Mouse (Mus musculus): ENCODE measurements around the gene Sh3bp5l. TPM values are rescaled to one million over a fixed set of nuclear protein-coding genes. Genes with fewer than 3 reads are reported as not detected.
"Not testable (repeated sequence)": the region's sequence is repeated elsewhere in the genome, so short reads cannot be mapped to it uniquely, and the experiment has no call there.

Sh3bp5l gene
- polyA plus RNA-seq, 1 experiment from 2014 or later, result 34.6 TPM

DNA sequence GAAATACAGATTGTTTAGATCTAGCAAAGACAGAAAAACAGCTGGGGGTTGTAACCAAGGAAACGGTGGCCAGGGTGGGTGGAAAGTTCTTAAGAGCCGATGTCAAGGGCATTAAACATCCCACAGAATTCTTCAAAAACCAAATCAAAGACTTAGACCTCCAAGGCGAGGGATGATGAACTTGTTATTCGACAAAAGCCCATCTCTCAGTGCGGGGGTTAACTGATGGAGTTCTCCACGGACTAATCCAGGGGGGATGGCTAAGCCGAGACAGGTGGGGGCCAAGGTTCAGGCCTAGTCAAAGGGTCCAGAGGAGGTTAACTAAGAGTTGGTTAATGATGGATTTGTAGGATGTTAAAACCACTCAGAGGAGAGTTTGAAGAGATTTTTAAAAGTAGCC lies 26.9 kb upstream of the Sh3bp5l start:
- Histone ChIP-seq H3K4me1 (peaks cover 24% of the 10 kb centered on the region), H3K27ac (peak overlapping the region; percentile 51; the same call in 1 of the 2 replicates), H3K4me3 (peak overlapping the region; percentile 24), H3K4me2 (peak overlapping the region; percentile 60), H3K9ac (no peak overlapping the region), H3K27me3 (no peaks in the 10 kb centered on the region), H3K36me3 (no peaks in the 10 kb centered on the region), H3K9me3 (no peaks in the 10 kb centered on the region)
- 17% methylated on average over 7 of the region's 7 CpGs for WGBS
- ATAC-seq (ENCODE audit: insufficient number of reproducible peaks, insufficient read depth, low FRiP score, low TSS enrichment, low read depth), result no peak

- not testable (repeated sequence) for H3K36me3 ChIP-seq; H3K4me2 ChIP-seq; H3K9me3 ChIP-seq; H3K27me3 ChIP-seq; H3K27ac ChIP-seq; ATAC-seq (ENCODE audit: insufficient number of reproducible peaks, insufficient read depth, low FRiP score, low TSS enrichment, low read depth); H3K4me3 ChIP-seq; H3K9ac ChIP-seq
- WGBS, result 96% methylated on average over 8 of the region's 8 CpGs
- H3K4me1 ChIP-seq, result peaks cover 24% of the 10 kb centered on the region
These were observed 25.2 kb upstream of the Sh3bp5l start for GRCm38 (mm10) chr11:58305299-58305698.

- peak; percentile 56 for ATAC-seq (ENCODE audit: insufficient number of reproducible peaks, insufficient read depth, low FRiP score, low TSS enrichment, low read depth)
- Histone ChIP-seq H3K36me3 (peaks cover 10% of the 10 kb centered on the region; the same call in 1 of the 2 replicates), H3K4me3 (peak within 1 kb of the TSS; percentile 57), H3K27me3 (no peaks in the 10 kb centered on the region), H3K9ac (peak within 1 kb of the TSS; percentile 84), H3K4me1 (peaks cover 15% of the 10 kb centered on the region), H3K4me2 (peak within 1 kb of the TSS; percentile 91), H3K27ac (peak within 1 kb of the TSS; percentile 87), H3K9me3 (no peaks in the 10 kb centered on the region)
- under 1% methylated on average over 34 of the region's 34 CpGs for WGBS
These were observed 23.6 kb upstream of the Sh3bp5l start, which contains the start of gene Zfp692 for GRCm38 (mm10) chr11:58306860-58307308. Gene Zfp692 (plus strand): TSS chr11:58307069.

DNA sequence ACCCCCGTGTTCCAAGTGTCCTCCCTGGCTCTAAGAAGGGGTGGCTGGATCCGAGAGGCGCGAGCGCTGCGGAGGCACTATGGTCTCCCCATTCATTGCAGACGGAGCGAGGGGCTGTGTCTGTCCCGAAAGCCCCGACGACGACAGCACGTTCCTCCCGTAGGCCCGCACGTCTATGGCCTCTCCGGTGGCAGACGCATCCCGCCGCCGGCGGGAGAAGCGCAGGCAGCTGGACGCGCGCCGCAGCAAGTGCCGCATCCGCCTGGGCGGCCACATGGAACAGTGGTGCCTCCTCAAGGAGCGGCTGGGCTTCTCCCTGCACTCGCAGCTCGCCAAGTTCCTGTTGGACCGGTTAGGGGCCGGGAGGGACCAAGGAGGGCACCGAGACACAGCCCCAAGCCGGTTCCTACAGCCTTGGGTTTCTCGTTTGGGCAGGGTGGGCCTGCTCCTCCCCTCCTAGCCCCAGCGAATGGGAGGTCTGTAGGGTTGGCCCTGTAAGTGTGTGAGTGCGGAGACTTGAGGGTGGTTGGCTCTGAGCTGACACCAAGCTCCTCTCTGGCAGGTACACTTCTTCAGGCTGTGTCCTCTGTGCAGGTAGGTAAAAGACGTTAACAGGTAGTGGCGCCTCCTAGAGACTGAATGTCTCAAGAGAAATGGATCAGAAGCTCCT lies 23.0 kb upstream of the Sh3bp5l start:
- H3K36me3 ChIP-seq, result peaks cover 12% of the 10 kb centered on the region; the same call in 1 of the 2 replicates
- peak overlapping the region; percentile 91 for H3K4me2 ChIP-seq
- ATAC-seq (ENCODE audit: insufficient number of reproducible peaks, insufficient read depth, low FRiP score, low TSS enrichment, low read depth), result peak; percentile 57
- no peaks in the 10 kb centered on the region for H3K9me3 ChIP-seq
- H3K27ac ChIP-seq, result peak overlapping the region; percentile 87
- H3K4me1 ChIP-seq, result peaks cover 15% of the 10 kb centered on the region
- H3K4me3 ChIP-seq, result peak overlapping the region; percentile 57
- H3K9ac ChIP-seq, result peak overlapping the region; percentile 84
- H3K27me3 ChIP-seq, result no peaks in the 10 kb centered on the region
- 0% methylated on average over 42 of the region's 42 CpGs for WGBS

GRCm38 (mm10) chr11:58308661-58309060 lies 21.9 kb upstream of the Sh3bp5l start:
- 93% methylated on average over 9 of the region's 9 CpGs for WGBS
- H3K4me1 ChIP-seq, result peaks cover 13% of the 10 kb centered on the region
- H3K4me2 ChIP-seq, result no peak overlapping the region
- no peaks in the 10 kb centered on the region for H3K9me3 ChIP-seq
- H3K27me3 ChIP-seq, result no peaks in the 10 kb centered on the region
- H3K27ac ChIP-seq, result no peak overlapping the region
- ATAC-seq (ENCODE audit: insufficient number of reproducible peaks, insufficient read depth, low FRiP score, low TSS enrichment, low read depth), result no peak
- H3K36me3 ChIP-seq, result peaks cover 12% of the 10 kb centered on the region; the same call in 1 of the 2 replicates
- no peak overlapping the region for H3K4me3 ChIP-seq
- no peak overlapping the region for H3K9ac ChIP-seq

DNA sequence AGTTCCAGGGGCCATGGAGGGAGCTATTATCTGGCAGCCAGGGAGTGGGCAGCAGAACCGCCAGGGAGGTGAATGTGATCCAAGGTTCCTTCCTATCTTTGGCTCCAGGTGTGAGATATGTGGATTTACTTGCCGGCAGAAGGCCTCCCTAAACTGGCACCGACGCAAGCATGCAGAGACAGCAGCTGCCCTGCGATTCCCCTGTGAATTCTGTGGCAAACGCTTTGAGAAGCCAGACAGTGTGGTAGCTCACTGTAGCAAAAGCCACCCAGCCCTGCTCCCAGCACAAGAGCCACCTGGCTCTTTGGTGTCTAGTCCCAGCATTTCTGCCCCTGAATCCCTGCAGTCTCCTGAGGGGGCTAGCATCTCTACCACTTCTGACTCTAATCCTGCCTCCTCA lies 16.5 kb upstream of the Sh3bp5l start:
- WGBS, result 82% methylated on average over 6 of the region's 6 CpGs
- Histone ChIP-seq H3K36me3 (peaks cover 58% of the 10 kb centered on the region), H3K9me3 (no peaks in the 10 kb centered on the region), H3K4me3 (no peak overlapping the region), H3K4me2 (no peak overlapping the region), H3K4me1 (no peaks in the 10 kb centered on the region), H3K27ac (no peak overlapping the region), H3K27me3 (no peaks in the 10 kb centered on the region), H3K9ac (no peak overlapping the region)
- no peak for ATAC-seq (ENCODE audit: insufficient number of reproducible peaks, insufficient read depth, low FRiP score, low TSS enrichment, low read depth)

DNA sequence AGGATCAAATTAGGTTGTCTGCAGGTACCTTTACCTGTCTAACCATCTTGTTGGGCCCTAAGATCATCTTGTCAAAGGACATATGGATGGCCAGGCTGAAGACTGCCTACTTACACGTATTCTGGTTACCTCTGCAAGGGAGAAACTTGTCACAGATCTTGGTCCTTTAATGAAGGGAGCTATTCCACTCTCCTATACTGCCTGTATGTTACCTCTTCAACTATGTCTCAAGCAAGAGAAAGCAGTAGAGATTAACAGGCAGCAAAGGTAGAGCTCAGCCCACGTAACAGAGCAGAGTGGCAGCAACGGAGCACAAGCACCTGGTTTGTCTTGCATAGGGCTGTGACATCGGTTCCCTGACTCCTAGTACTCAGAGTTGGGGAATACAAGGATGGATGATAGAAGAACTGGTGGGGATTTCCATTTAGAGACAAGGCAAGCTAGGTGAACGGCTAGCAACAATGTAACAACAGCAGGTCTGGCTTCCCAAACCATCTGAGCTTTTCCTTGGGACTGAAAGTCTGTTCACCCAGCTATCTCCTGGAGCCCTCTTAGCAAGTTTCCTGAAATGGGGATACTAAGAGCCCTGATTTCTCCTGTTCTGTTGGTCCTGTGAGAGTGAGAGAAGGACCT lies 14.9 kb upstream of the Sh3bp5l start:
- Histone ChIP-seq H3K27me3 (no peaks in the 10 kb centered on the region), H3K27ac (no peak overlapping the region), H3K36me3 (peaks cover 59% of the 10 kb centered on the region), H3K4me2 (no peak overlapping the region), H3K9ac (no peak overlapping the region), H3K4me3 (no peak overlapping the region), H3K4me1 (no peaks in the 10 kb centered on the region), H3K9me3 (no peaks in the 10 kb centered on the region)
- WGBS, result 91% methylated on average over 5 of the region's 5 CpGs
- no peak for ATAC-seq (ENCODE audit: insufficient number of reproducible peaks, insufficient read depth, low FRiP score, low TSS enrichment, low read depth)

- Histone ChIP-seq H3K9me3 (no peaks in the 10 kb centered on the region), H3K4me1 (peaks cover under 1% of the 10 kb centered on the region; the same call in 1 of the 2 replicates), H3K4me3 (no peak overlapping the region), H3K9ac (no peak overlapping the region), H3K27ac (no peak overlapping the region), H3K4me2 (no peak overlapping the region), H3K36me3 (peaks cover 56% of the 10 kb centered on the region), H3K27me3 (no peaks in the 10 kb centered on the region)
- 0 out of 2 replicates have a peak, but pooled peaks have one; percentile 34 for ATAC-seq (ENCODE audit: insufficient number of reproducible peaks, insufficient read depth, low FRiP score, low TSS enrichment, low read depth)
- 86% methylated on average over 17 of the region's 17 CpGs for WGBS
These were observed 14.2 kb upstream of the Sh3bp5l start for GRCm38 (mm10) chr11:58316344-58316743.

- Histone ChIP-seq H3K36me3 (peaks cover 52% of the 10 kb centered on the region), H3K4me3 (no peak overlapping the region)
These were observed 13.6 kb upstream of the Sh3bp5l start for GRCm38 (mm10) chr11:58316768-58317390.

DNA sequence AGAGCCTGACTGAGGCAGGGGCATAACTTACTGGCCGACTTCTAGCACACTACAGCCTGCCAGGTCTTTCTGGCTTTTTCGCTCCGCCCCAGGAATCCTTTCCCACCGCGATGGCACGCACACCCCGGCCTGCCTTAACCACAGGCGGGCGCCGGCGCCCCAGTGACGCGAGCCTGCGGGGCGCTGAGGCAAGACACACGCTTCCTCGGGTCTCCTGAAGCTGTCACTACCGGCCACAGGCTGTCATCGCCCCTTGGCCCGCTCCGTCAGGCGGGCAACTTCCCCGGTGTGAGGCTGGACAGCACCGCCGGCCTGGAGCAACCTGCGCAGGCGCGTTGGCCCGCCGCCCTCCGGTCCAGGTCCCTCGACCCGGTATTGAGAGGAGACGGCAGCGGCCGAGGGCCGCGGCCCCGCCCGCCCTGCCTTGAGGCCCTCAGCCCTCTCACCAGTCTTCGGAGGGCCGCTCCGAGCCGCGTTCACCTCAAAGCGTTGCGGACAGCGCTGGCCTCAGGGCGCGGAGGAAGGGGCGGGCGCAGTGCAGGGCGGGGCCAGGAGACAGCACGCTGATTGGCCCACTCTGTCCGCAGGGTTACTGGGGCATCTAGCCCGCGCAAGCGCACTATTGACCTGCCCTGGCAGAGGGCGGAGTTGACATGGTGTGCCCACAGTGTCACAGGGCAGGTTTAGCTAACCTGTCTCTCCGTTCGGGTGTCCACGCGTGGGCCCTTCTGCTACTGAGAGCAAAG lies 7.5 kb upstream of the Sh3bp5l start:
- H3K4me3 ChIP-seq, result peak overlapping the region; percentile 86
- peak overlapping the region; percentile 98 for H3K27ac ChIP-seq
- WGBS, result under 1% methylated on average over 60 of the region's 63 CpGs
- no peaks in the 10 kb centered on the region for H3K9me3 ChIP-seq
- H3K4me2 ChIP-seq, result peak overlapping the region; percentile 88
- peaks cover 20% of the 10 kb centered on the region for H3K4me1 ChIP-seq
- peak; percentile 99 for ATAC-seq (ENCODE audit: insufficient number of reproducible peaks, insufficient read depth, low FRiP score, low TSS enrichment, low read depth)
- H3K36me3 ChIP-seq, result peaks cover 30% of the 10 kb centered on the region
- H3K9ac ChIP-seq, result peak overlapping the region; percentile 89
- H3K27me3 ChIP-seq, result no peaks in the 10 kb centered on the region

More at GRCm38 (mm10) chr11:58316768-58317390, 13.6 kb upstream of the Sh3bp5l start:
- 73% methylated on average over 28 of the region's 28 CpGs for WGBS
- Histone ChIP-seq H3K9me3 (no peaks in the 10 kb centered on the region), H3K4me1 (peaks cover 6% of the 10 kb centered on the region), H3K27me3 (no peaks in the 10 kb centered on the region), H3K4me2 (no peak overlapping the region), H3K27ac (no peak overlapping the region), H3K9ac (no peak overlapping the region)
- ATAC-seq (ENCODE audit: insufficient number of reproducible peaks, insufficient read depth, low FRiP score, low TSS enrichment, low read depth), result 0 out of 2 replicates have a peak, but pooled peaks have one; percentile 56
